Mouse (Mus musculus) kidney, embryonic 16.5 days (tissue): ENCODE results near the gene Zfhx3. TPM values are rescaled to one million over a fixed set of nuclear protein-coding genes. Genes with fewer than 3 reads are reported as not detected.

Experiments used
- ATAC-seq: fragments of 200-750 bp; cut with Nextera tagmentation; 2 replicates; pipeline ENCODE4 v1.8.0; 2017; ENCODE audit warnings: moderate TSS enrichment; ENCODE audit not compliant: low FRiP score, low TSS enrichment
- H3K27ac ChIP-seq: fragments of 300-500 bp; sonication (generic); 2 replicates; pipeline ENCODE4 v1.5.1; 2014; ENCODE audit warnings: low read length
- H3K27me3 ChIP-seq: fragments of 300-500 bp; sonication (generic); 2 replicates; pipeline ENCODE4 v1.6.1; 2014; ENCODE audit warnings: low read length, control low read depth, mixed read lengths; ENCODE audit not compliant: insufficient read depth
- H3K36me3 ChIP-seq: fragments of 300-500 bp; sonication (generic); 2 replicates; pipeline ENCODE4 v1.6.1; 2014; ENCODE audit warnings: low read length, control low read depth, mixed read lengths; ENCODE audit not compliant: insufficient read depth
- H3K4me1 ChIP-seq: fragments of 300-500 bp; sonication (generic); 2 replicates; pipeline ENCODE4 v1.6.1; 2014; ENCODE audit warnings: low read length, control low read depth, mixed read lengths; ENCODE audit not compliant: insufficient read depth
- H3K4me2 ChIP-seq: fragments of 300-500 bp; sonication (generic); replicated peaks from 2 replicates; pipeline ENCODE4 v1.6.1; 2014; ENCODE audit warnings: low read depth, low read length
- H3K4me3 ChIP-seq: fragments of 300-500 bp; sonication (generic); 2 replicates; pipeline ENCODE4 v1.5.1; 2014; ENCODE audit warnings: mild to moderate bottlenecking, low read length
- H3K9ac ChIP-seq: fragments of 300-500 bp; sonication (generic); replicated peaks from 2 replicates; pipeline ENCODE4 v1.6.1; 2014; ENCODE audit warnings: low read length
- H3K9me3 ChIP-seq: fragments of 300-500 bp; sonication (generic); 2 replicates; pipeline ENCODE4 v1.6.1; 2016; ENCODE audit warnings: low read length, control low read depth
- WGBS: fragments of 180-500 bp; shearing (Covaris S2); extraction: QIAGEN DNeasy Blood & Tissue Kit; methylation state at CpG from one replicate; pipeline ENCODE4 v1.1.7; 2014; 5-methylcytosine and 5-hydroxymethylcytosine counted together
- polyA plus RNA-seq: library from polyadenylated mRNA; unstranded; fragments of >200 nt; fragmentation: Nextera tagmentation; extraction: Ambion mirVana; gene quantifications from 2 replicates; pipeline ENCODE4 v1.2.1, GENCODE M21; 2015

The Zfhx3 gene
- polyA plus RNA-seq, 1 experiment from 2014 or later = 6.6 TPM

DNA sequence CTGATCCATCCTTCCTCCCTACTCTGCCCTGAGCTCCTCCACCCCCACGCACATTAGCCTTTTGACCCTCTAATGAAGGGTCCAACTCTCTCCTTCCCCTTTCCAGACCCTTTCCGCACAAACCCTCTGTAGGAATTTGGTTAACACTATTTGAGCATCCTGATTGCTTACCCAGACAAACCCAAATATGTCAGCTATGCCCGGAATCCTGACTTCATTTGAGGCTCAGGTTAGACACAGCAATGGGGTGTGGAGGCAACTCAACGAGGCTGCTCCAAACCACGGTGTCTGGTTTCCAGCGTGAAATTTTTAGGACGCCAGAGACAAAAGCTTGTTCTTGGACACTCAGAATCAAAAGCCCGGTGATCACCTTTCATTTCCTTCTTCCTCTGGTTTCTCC, 252.1 kb downstream of the Zfhx3 start:
- no peak overlapping the region for H3K9ac ChIP-seq
- H3K9me3 ChIP-seq = no peaks in the 10 kb centered on the region
- no peak overlapping the region for H3K27ac ChIP-seq
- no peaks in the 10 kb centered on the region for H3K36me3 ChIP-seq
- ATAC-seq = no peak
- H3K4me2 ChIP-seq = no peak overlapping the region
- H3K4me3 ChIP-seq = no peak overlapping the region
- no peaks in the 10 kb centered on the region for H3K4me1 ChIP-seq
- H3K27me3 ChIP-seq = no peaks in the 10 kb centered on the region
- WGBS = 32% methylated on average over 8 of the region's 8 CpGs

DNA sequence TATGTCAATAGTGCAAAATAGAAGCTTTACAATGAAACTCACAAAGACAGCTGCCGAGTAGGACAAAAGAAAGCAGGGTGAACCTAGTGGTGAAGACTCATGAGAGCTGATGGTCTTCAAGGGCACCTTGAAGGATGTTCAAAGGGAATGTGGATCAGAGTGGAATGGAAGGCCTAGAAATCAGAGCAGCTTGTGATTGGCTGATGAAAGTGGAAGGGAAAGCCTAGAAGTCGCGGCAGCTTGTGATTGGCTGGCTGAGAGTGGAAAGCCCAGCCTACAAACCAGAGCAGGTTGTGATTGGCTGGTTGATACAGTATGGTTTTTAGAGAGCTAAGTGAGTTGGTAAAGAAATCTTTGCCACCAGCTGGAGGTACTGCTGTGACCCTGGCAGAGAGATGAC, 272.6 kb downstream of the Zfhx3 start:
- H3K4me3 ChIP-seq = no peak overlapping the region
- 96% methylated on average over 3 of the region's 3 CpGs for WGBS

DNA sequence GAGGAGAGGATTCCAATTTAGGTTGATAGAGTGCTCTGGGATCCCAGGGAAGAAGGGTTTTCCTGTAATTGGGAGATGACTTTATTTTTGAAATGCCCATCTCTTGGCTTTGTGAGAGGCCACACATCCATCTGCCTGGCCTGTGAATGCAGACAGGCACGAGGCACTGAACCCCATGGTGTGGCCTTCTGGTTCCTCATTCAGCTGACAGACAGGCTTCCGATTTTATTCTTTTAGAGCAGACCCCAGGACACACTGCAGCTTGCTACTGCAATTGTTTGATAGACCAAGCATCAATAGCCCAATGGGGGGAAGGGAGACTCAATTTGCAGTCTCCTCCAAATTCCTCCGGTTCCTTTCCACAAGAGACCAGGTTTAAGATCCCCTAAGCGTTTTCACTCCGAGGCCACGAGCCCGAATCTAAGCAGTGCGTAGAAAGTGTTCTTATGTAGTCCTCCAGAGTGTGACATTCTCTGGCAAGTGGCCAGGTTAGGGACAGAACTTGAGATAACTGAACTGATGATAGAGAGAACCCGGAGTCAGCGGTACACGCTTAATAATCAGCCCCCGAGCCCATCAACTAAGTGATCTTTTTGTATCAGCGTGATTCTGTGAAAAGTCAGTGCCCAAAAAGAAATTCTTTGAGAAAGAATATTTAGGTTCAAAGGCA, 275.9 kb downstream of the Zfhx3 start:
- H3K4me3 ChIP-seq = no peak overlapping the region
- no peak overlapping the region for H3K4me2 ChIP-seq
- 61% methylated on average over 13 of the region's 13 CpGs for WGBS
- no peaks in the 10 kb centered on the region for H3K9me3 ChIP-seq
- H3K4me1 ChIP-seq = peaks cover 3% of the 10 kb centered on the region; the same call in 1 of the 2 replicates
- H3K27me3 ChIP-seq = no peaks in the 10 kb centered on the region
- H3K27ac ChIP-seq = no peak overlapping the region
- no peak overlapping the region for H3K9ac ChIP-seq
- ATAC-seq = no peak
- no peaks in the 10 kb centered on the region for H3K36me3 ChIP-seq

More for the DNA sequence above, 272.6 kb downstream of the Zfhx3 start:
- no peak for ATAC-seq
- Histone ChIP-seq H3K4me1 (peaks cover 3% of the 10 kb centered on the region; the same call in 1 of the 2 replicates), H3K9ac (no peak overlapping the region), H3K4me2 (no peak overlapping the region), H3K36me3 (no peaks in the 10 kb centered on the region), H3K9me3 (no peaks in the 10 kb centered on the region), H3K27ac (no peak overlapping the region), H3K27me3 (no peaks in the 10 kb centered on the region)

DNA sequence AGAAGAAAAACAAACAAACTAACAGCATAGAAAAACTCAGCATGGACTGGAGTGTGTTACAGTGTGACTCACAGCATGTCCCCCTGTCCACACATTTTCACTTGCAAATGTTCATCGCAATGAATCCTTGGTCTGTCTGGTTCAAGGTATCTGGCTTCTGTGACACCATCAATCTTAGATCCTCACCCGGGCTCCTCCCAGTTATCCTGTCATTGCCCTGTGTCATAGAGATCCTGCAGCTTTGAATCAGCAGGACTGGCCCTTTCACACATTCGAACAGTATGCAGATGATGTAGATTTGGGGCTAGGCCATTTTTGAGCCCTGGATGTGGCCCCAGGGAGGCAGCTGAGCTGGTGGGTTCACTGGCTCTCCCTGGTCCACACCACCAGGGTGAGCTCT, 278.1 kb downstream of the Zfhx3 start:
- Histone ChIP-seq H3K4me2 (no peak overlapping the region), H3K9me3 (no peaks in the 10 kb centered on the region), H3K36me3 (no peaks in the 10 kb centered on the region), H3K27ac (no peak overlapping the region), H3K9ac (no peak overlapping the region), H3K4me3 (no peak overlapping the region), H3K27me3 (no peaks in the 10 kb centered on the region), H3K4me1 (peaks cover 3% of the 10 kb centered on the region; the same call in 1 of the 2 replicates)
- 57% methylated on average over 3 of the region's 3 CpGs for WGBS
- no peak for ATAC-seq

- ATAC-seq = no peak
- no peak overlapping the region for H3K9ac ChIP-seq
- WGBS = 64% methylated on average over 2 of the region's 2 CpGs
- no peaks in the 10 kb centered on the region for H3K36me3 ChIP-seq
- H3K27me3 ChIP-seq = no peaks in the 10 kb centered on the region
- no peaks in the 10 kb centered on the region for H3K9me3 ChIP-seq
- H3K4me1 ChIP-seq = peaks cover 3% of the 10 kb centered on the region; the same call in 1 of the 2 replicates
- H3K4me2 ChIP-seq = no peak overlapping the region
- H3K27ac ChIP-seq = no peak overlapping the region
- no peak overlapping the region for H3K4me3 ChIP-seq
These were observed 279.6 kb downstream of the Zfhx3 start for GRCm38 (mm10) chr8:108222091-108222490.

DNA sequence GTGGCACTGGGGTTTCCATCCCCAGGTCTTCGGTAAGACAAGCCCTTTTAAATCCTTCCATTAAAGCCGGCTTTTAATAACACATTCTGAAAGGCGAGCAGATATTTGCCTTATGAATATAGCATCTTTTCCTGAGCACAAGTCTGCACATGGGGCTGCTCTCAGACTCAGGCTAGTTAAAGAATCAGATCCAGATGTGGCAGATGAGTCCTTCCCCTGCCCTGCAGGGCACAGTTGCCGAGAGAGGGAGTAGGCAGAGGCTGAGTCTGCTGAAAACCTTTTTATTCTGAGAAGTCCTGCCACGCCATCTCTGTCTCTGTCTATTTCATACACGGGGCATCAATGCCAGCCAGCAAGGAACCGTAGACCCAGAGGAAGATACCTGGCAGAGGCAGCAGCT, 289.9 kb downstream of the Zfhx3 start:
- H3K27me3 ChIP-seq = no peaks in the 10 kb centered on the region
- H3K9ac ChIP-seq = no peak overlapping the region
- H3K9me3 ChIP-seq = no peaks in the 10 kb centered on the region
- no peak overlapping the region for H3K4me2 ChIP-seq
- no peaks in the 10 kb centered on the region for H3K36me3 ChIP-seq
- WGBS = 82% methylated on average over 7 of the region's 7 CpGs
- no peak overlapping the region for H3K4me3 ChIP-seq
- no peak for ATAC-seq
- H3K27ac ChIP-seq = no peak overlapping the region
- H3K4me1 ChIP-seq = no peaks in the 10 kb centered on the region

DNA sequence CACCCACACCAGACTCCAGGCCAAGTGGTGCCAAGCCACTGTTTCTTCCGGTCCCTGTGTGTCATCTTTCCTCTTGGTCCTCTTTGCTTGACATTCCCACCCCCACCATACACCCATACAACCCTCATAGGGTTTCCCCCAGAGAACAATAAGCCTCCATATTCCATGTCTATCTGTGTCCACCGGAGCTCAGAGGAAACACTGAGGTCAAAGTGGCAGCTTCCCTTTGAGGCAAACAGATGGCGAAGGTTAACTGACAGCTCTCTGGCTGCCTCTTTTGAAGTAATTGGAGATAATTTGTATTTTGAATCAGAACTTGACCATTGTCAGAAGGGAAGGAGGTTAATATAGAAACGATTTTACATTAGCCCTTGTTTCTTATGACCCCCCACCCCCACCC, 292.0 kb downstream of the Zfhx3 start:
- Histone ChIP-seq H3K4me1 (no peaks in the 10 kb centered on the region), H3K9me3 (no peaks in the 10 kb centered on the region), H3K27me3 (no peaks in the 10 kb centered on the region), H3K4me2 (no peak overlapping the region), H3K36me3 (no peaks in the 10 kb centered on the region), H3K4me3 (no peak overlapping the region), H3K27ac (no peak overlapping the region), H3K9ac (no peak overlapping the region)
- ATAC-seq = no peak
- 59% methylated on average over 4 of the region's 4 CpGs for WGBS

DNA sequence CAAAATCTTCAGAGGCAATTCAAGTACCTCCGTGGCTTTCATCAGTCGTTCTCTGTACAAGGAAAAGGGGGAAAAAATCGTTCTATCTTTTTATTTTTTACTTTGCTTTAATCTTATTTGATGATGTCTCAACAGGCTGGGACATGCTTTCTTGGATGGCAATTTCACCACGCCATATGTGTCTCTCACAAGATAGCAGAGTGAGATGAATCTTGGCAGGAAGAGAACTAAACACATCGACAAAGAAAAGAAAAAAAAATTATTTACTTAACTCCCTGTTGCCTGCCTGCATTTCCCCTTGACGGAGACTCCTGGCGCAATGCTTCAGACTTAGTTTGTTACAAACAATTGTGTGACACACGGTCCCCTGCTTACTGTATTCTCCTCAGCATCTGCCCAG, 294.3 kb downstream of the Zfhx3 start:
- no peak overlapping the region for H3K9ac ChIP-seq
- ATAC-seq = no peak
- no peak overlapping the region for H3K27ac ChIP-seq
- no peak overlapping the region for H3K4me2 ChIP-seq
- WGBS = 74% methylated on average over 8 of the region's 8 CpGs
- no peak overlapping the region for H3K4me3 ChIP-seq
- no peaks in the 10 kb centered on the region for H3K36me3 ChIP-seq
- no peaks in the 10 kb centered on the region for H3K4me1 ChIP-seq
- peaks cover 7% of the 10 kb centered on the region; the same call in 1 of the 2 replicates for H3K27me3 ChIP-seq
- no peaks in the 10 kb centered on the region for H3K9me3 ChIP-seq

DNA sequence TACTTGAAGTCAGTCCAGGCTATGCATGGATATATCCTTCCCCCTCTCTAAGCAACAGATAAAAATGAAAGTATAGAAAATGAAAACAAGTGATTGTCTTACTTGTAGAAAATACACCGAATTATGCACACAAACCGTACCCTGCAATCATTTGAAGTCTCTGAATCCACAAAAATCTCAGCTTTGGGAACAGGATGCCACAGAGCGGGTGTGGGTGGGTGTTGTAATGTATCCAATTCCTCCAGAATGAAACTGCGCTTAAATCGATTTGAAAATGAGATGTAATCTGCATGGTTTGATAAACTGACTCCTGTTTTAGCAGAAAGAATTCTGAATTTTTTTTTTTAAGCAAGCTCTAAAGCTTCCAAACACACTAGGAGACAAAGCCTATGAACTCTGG, 297.1 kb downstream of the Zfhx3 start:
- no peak overlapping the region for H3K9ac ChIP-seq
- H3K27me3 ChIP-seq = peaks cover 11% of the 10 kb centered on the region; the same call in 1 of the 2 replicates
- WGBS = 92% methylated on average over 5 of the region's 5 CpGs
- no peak overlapping the region for H3K27ac ChIP-seq
- no peak overlapping the region for H3K4me2 ChIP-seq
- H3K4me3 ChIP-seq = no peak overlapping the region
- H3K4me1 ChIP-seq = 0 out of 2 replicates have a peak, but pooled peaks cover 4% of the 10 kb centered on the region
- ATAC-seq = no peak
- H3K36me3 ChIP-seq = no peaks in the 10 kb centered on the region
- no peaks in the 10 kb centered on the region for H3K9me3 ChIP-seq

DNA sequence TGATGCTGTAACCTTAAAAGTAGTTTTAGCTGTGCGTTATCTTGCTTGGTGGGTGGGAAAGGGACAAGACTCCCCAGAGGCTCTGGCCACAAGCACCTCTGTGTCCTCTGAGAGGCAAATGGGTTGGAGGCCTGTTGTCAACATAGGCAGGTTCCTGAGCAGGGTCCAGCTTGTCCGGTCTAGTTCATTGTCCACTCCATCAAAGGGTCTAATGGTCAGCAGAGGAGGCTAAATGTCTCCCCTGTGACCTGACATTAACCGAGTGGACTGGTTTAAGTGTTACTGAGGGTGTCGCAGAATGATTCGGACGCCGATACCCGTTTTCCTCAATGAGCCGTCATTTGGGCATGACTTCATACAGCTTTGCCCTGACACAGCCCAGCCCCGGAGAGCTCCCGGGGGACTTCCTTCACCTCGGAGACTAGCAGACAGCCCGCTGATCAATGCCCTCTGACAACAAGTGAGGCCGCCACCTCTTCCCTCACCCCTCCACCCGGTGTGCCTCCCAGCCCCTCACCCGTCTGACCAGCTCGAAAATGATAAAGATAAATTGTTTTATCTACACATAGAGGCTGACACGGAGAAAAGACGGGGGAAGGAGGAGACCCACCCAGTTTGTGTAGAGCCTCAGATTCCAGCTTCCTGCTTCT, 298.7 kb downstream of the Zfhx3 start:
- 10% methylated on average over 19 of the region's 19 CpGs for WGBS

More for the DNA sequence above, 298.7 kb downstream of the Zfhx3 start:
- no peak overlapping the region for H3K27ac ChIP-seq
- ATAC-seq = no peak
- H3K4me1 ChIP-seq = 0 out of 2 replicates have a peak, but pooled peaks cover 4% of the 10 kb centered on the region
- peak overlapping the region; percentile 34 for H3K4me3 ChIP-seq
- peaks cover 11% of the 10 kb centered on the region; the same call in 1 of the 2 replicates for H3K27me3 ChIP-seq
- no peaks in the 10 kb centered on the region for H3K36me3 ChIP-seq
- no peak overlapping the region for H3K9ac ChIP-seq
- peak overlapping the region; percentile 40 for H3K4me2 ChIP-seq
- H3K9me3 ChIP-seq = no peaks in the 10 kb centered on the region
